Mouse (Mus musculus) adrenal gland, adult (tissue): ENCODE results near the gene Thbs2.
A peak's percentile ranks its signal among the peaks of the same experiment; 100 is the strongest.
"Not testable (repeated sequence)": the region's sequence is repeated elsewhere in the genome, so short reads cannot be mapped to it uniquely, and the experiment has no call there.

Experiments used
- DNase-seq, 2 experiments: peaks; one replicate each; pipeline ENCODE4 v3.0.0; 2022 to 2023; ENCODE audit warnings: low spot score in 1 of 2; ENCODE audit not compliant: inconsistent age in 2 of 2

The Thbs2 gene

DNA sequence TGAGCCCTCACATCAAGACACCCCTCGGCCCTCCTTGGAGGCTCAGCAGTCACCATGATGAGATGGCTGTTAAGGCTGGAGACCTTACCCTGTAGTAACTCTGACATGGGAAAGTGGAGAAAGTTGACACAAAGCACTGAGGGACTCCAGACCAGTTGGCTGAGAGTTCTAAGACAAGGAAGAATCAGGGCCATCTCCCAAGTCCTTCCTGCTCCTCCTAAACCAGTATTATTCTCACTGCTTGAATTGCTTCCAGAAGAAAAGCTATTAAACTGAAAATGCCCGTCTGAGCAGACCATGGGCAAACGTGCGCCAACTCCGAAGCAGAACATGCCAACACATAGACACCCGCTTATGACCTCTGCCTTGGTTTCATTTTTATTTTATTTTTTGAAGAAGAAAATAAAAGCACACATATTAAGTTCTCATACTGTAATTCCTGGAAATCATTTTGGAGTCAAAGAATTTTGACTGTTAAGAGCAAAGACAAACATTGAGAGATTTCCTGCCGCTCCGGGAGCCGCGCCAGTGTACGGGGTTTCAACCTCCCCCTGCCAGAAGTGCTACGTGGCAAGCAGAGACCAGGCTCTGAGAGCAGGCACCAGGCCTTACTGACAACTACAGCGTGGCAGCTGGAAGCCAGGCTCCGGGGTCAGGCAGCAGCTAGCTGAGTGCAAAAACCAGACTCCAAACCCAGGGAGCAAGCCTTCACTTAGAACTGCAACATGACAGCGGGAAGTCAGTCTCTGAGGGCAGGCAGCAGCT is 53.5 kb downstream of the Thbs2 start:
- peak in 1 of 2 experiments; percentile 47 for DNase-seq

DNA sequence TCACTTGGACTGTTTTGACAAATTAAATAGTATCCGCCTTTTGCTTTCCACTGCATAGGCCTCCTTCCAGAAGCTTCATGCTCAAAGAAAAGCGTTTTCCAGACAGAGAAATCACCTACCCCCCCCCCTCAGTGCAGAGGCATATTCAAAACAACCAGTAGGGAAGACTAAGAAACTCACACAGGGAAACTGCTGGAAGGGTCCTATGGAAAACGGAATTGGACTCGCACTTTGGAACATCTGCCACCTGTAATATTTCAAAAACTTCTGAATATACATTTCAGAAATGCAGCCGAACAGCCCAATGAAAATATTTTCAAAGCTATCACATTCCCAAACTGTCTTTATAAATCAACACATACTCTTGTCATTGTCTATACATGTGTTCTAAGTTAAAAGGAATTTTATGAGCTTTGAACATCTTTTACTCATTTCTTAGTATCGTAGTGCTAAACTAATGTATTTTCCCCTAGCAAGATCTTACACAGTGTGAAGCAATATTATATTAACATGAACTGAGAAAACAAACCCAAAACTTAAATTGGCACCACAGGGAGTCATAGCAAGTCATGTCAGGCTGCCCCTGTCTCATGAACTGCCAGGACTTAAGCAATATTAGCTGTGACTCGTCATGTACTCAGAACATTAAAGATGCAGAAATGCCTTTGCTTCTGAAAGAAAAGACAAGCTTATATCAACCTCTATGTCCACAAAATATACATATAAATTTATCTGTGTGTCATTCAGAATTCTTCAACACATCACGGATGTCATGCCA is 58.3 kb downstream of the Thbs2 start:
- DNase-seq = no peak

GRCm38 (mm10) chr17:14628901-14629300 is 65.1 kb downstream of the Thbs2 start:
- no peak for DNase-seq

- DNase-seq = no peak
Measured at GRCm38 (mm10) chr17:14627828-14628338, 66.2 kb downstream of the Thbs2 start.

- no peak for DNase-seq
Measured at GRCm38 (mm10) chr17:14624433-14624832, 69.6 kb downstream of the Thbs2 start.

DNA sequence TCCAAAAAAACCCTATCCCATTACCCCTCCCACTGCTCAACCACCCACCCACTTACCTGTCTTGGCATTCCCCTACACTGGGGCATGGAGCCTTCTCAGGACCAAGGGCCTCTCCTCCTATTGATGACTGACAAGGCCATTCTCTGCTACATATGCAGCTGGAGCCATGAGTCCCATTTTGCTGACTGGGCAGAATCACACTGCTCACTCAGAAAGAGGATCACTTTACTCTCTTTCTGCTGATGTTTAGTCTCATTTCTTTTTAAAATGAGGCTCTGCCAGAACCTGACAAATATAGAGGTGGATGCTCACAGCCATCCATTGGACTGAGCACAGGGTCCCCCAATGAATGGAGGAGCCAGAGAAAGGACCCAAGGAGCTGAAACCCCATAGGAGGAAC is 73.0 kb downstream of the Thbs2 start:
- not testable (repeated sequence) for DNase-seq

DNA sequence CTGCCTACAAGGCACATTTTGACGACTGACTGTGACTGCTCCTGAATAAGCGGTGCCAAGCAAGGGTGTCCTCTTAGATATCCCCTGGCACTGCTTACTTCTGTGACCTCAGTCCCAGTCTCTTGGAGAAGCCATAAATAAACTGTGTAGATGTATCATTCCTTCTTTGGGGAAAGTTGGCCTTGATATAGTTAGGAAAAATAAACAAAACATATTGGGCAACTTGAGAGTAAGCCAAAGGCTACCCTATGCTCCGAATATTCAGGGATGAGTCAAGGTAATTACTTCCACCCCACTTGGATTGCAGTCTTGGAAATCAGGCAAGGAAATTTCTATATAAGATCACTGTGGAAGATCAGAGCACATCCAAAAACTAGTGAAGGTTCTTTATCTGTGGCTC is 74.0 kb downstream of the Thbs2 start:
- DNase-seq = no peak

GRCm38 (mm10) chr17:14619038-14619437 is 75.0 kb downstream of the Thbs2 start:
- no peak for DNase-seq
